Mouse (Mus musculus) urinary bladder, postnatal 14 days (tissue): ENCODE measurements at regions not wholly inside any gene's neighbourhood (a gene's known extent, or its start where the extent isn't known, plus 50 kb on each side); places are given as distances from the start of the nearest gene placed in this dataset.

Experiments used
- DNase-seq: peaks from one replicate; pipeline ENCODE4 v3.0.0; 2021; ENCODE audit warnings: low spot score

- no peak for DNase-seq
Observed at GRCm38 (mm10) chr4:22300206-22300605, 57.1 kb upstream of the Fbxl4 start.

- no peak for DNase-seq
Observed at GRCm38 (mm10) chr4:22301148-22301942, 56.0 kb upstream of the Fbxl4 start.

- DNase-seq: no peak
Observed at GRCm38 (mm10) chr4:22301943-22302215, 55.5 kb upstream of the Fbxl4 start.

DNA sequence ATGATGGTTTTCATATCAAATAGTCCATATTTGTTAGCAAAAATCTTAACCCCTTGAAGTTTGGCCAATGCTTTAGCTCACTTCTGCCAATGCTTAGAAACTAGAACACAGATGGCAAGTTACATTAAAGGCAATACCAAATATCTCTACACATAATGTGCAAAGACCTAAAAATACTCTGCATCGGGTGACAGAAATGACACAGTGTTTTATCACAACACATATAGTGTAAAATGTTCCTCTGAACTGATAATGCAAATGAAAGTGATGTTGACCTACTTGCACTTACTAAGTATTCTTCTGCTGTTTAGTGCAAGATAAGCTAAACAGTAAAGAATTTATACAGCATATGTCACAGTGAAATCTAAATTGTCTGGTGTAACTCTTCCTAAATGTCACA, 55.1 kb upstream of the Fbxl4 start:
- no peak for DNase-seq
